Mouse (Mus musculus) neural tube, embryonic 11.5 days (tissue): ENCODE results near the gene Cd101. TPM values are rescaled to one million over a fixed set of nuclear protein-coding genes. Genes with fewer than 3 reads are reported as not detected.

Source experiments
- ATAC-seq: fragments of 200-750 bp; cut with Nextera tagmentation; 2 replicates; pipeline ENCODE4 v1.8.0; 2017; ENCODE audit warnings: moderate number of reproducible peaks, mild to moderate bottlenecking, moderate TSS enrichment, moderate library complexity; ENCODE audit not compliant: insufficient read depth, low FRiP score, low TSS enrichment
- DNase-seq: peaks from one replicate; pipeline ENCODE4 v3.0.0-alpha.2; 2015; ENCODE audit warnings: low spot score
- H3K27ac ChIP-seq: fragments of 300-500 bp; sonication (generic); 2 replicates; pipeline ENCODE4 v1.5.1; 2014; ENCODE audit warnings: low read depth, mild to moderate bottlenecking, low read length
- H3K27me3 ChIP-seq: fragments of 300-500 bp; sonication (generic); 2 replicates; pipeline ENCODE4 v1.6.1; 2014; ENCODE audit warnings: mild to moderate bottlenecking, low read length, mixed read lengths; ENCODE audit not compliant: control insufficient read depth, insufficient read depth
- H3K36me3 ChIP-seq: fragments of 300-500 bp; sonication (generic); 2 replicates; pipeline ENCODE4 v1.6.1; 2014; ENCODE audit warnings: mild to moderate bottlenecking, low read length, moderate library complexity, mixed read lengths; ENCODE audit not compliant: control insufficient read depth, insufficient read depth
- H3K4me1 ChIP-seq: fragments of 300-500 bp; sonication (generic); 2 replicates; pipeline ENCODE4 v1.6.1; 2014; ENCODE audit warnings: low read length, mixed read lengths; ENCODE audit not compliant: control insufficient read depth, insufficient read depth
- H3K4me2 ChIP-seq: fragments of 300-500 bp; sonication (generic); 2 replicates; pipeline ENCODE4 v1.6.1; 2014; ENCODE audit warnings: low read depth, mild to moderate bottlenecking, moderate library complexity
- H3K4me3 ChIP-seq: fragments of 300-500 bp; sonication (generic); 2 replicates; pipeline ENCODE4 v1.5.1; 2014; ENCODE audit warnings: low read depth, low read length
- H3K9ac ChIP-seq: fragments of 300-500 bp; sonication (generic); 2 replicates; pipeline ENCODE4 v1.6.1; 2014; ENCODE audit warnings: mild to moderate bottlenecking, low read length
- H3K9me3 ChIP-seq: fragments of 300-500 bp; sonication (generic); 2 replicates; pipeline ENCODE4 v1.6.1; 2016; ENCODE audit warnings: low read length; ENCODE audit not compliant: control insufficient read depth
- WGBS: fragments of 180-500 bp; shearing (Covaris S2); extraction: QIAGEN DNeasy Blood & Tissue Kit; methylation state at CpG from one replicate; pipeline ENCODE4 v1.1.7; 2014; 5-methylcytosine and 5-hydroxymethylcytosine counted together
- polyA plus RNA-seq: library from polyadenylated mRNA; unstranded; fragments of >200 nt; fragmentation: Nextera tagmentation; extraction: Ambion mirVana; gene quantifications from 2 replicates; pipeline ENCODE4 v1.2.1, GENCODE M21; 2014

The Cd101 gene
- 0.11 TPM in 1 of 2 replicates, not detected in the other for polyA plus RNA-seq

DNA sequence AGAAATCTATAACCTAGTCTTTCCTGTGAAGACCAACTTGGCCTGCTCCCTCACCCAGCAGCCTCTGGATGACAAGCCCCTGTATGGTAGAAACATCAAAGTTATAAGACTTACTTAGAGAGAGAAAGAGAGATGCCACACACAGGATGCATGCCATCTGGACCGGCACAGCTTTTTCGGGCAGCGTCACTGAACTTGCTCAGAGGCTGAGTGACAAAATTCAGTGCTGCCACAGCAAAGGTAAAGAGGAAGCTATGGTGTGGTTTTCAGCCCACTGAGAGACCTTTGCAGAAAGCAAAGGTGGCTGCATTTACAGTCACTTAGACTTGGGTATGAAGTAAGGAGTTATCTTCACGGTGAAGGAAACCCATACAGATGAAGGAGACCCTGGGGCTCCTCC is at the start of gene Cd101:
TSS of gene Cd101 (minus strand) at position 218 of the 400 bp plus-strand sequence.
- no peak within 1 kb of the TSS for H3K4me2 ChIP-seq
- no peak for ATAC-seq
- no peak within 1 kb of the TSS for H3K4me3 ChIP-seq
- no peaks in the 10 kb centered on the region for H3K36me3 ChIP-seq
- no peak within 1 kb of the TSS for H3K9ac ChIP-seq
- no peaks in the 10 kb centered on the region for H3K4me1 ChIP-seq
- 90% methylated on average over 4 of the region's 4 CpGs for WGBS
- no peak for DNase-seq
- H3K9me3 ChIP-seq, result no peaks in the 10 kb centered on the region
- no peak within 1 kb of the TSS for H3K27ac ChIP-seq
- no peaks in the 10 kb centered on the region for H3K27me3 ChIP-seq

DNA sequence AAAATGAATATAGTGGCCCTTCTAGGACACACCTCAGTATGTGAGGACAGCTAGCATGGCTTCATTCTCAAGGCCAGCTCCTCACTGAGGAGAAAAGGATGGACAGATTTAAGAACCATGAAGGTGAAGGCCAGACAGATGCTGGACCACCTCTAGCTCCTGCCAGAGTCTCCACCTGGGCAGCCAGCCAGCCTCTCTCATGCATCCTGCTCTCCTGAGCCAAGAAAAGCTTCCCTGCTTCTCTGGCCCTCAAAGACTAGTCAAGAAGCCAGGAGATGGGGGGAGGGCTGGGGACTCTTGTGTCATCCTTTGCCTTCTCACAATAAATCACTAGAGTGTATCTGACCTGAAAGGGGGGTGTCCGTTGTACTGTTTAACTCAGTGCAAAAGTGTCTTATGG is 49.0 kb upstream of the Cd101 start:
- no peaks in the 10 kb centered on the region for H3K27me3 ChIP-seq
- no peaks in the 10 kb centered on the region for H3K9me3 ChIP-seq
- DNase-seq, result no peak
- no peaks in the 10 kb centered on the region for H3K36me3 ChIP-seq
- H3K4me2 ChIP-seq, result no peak overlapping the region
- H3K27ac ChIP-seq, result no peak overlapping the region
- ATAC-seq, result no peak
- H3K4me3 ChIP-seq, result no peak overlapping the region
- no peaks in the 10 kb centered on the region for H3K4me1 ChIP-seq
- no peak overlapping the region for H3K9ac ChIP-seq
- WGBS, result 93% methylated on average over 1 of the region's 1 CpGs

DNA sequence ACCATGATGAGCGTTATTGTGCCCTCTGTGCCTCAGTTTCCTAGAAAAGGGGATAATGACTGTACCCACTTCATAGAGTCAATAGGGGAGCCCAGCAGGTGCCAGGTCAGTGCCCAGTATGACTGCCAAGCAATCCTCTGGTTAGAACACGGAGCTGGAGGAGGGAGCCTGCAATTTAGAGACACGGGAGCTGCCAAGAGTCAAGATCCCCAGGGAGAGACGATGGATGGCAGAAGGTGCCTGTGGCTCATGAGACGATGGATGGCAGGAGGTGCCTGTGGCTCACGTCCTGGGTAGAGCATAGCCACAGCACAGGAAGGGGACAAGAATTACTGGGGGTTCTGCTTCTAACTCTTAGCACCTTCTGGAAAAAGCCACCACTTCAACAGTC is 48.3 kb upstream of the Cd101 start:
- ATAC-seq (no peak), DNase-seq (no peak)
- Histone ChIP-seq H3K27me3 (no peaks in the 10 kb centered on the region), H3K4me2 (no peak overlapping the region), H3K4me3 (no peak overlapping the region), H3K9ac (no peak overlapping the region), H3K9me3 (no peaks in the 10 kb centered on the region), H3K27ac (no peak overlapping the region), H3K36me3 (no peaks in the 10 kb centered on the region), H3K4me1 (no peaks in the 10 kb centered on the region)
- 88% methylated on average over 6 of the region's 6 CpGs for WGBS

DNA sequence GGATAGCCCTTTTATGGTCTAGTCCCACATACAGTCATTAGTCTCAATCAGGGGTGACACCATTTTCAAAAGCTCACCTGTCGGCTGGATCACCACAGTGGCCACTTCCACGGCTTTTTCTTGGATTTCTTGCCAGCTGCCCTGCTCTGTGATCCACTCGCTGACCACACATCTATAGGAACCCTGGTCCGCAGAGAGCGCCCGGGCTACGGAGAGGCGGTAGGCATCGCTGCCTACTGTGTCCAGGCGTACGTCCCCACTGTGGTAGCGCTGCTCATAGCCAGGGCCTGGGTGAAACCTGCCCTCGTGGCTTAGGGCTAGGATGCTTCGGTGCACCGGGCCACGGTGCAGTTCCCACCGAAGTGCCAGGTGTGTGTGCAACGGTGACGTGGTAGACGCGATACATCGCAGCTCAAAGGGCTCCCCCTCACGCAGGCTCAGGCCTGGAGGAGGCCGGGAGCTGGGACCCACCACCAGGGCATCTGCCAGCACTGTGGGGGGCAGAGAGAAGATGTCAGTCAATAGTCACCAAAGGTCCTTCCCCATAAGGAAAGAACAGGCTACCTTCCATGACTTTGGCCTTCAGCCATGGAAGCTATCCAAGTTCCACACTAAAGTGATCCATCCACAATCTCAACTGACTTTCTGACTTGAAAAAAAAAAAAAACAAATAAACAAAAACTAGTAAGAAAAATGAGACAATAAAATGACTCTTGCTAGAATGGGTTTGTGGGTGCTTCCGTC is 47.8 kb upstream of the Cd101 start:
- 96% methylated on average over 25 of the region's 25 CpGs for WGBS
- ATAC-seq (no peak), DNase-seq (no peak)
- Histone ChIP-seq H3K9me3 (no peaks in the 10 kb centered on the region), H3K9ac (no peak overlapping the region), H3K4me2 (no peak overlapping the region), H3K36me3 (no peaks in the 10 kb centered on the region), H3K27ac (no peak overlapping the region), H3K4me1 (no peaks in the 10 kb centered on the region), H3K4me3 (no peak overlapping the region), H3K27me3 (no peaks in the 10 kb centered on the region)

DNA sequence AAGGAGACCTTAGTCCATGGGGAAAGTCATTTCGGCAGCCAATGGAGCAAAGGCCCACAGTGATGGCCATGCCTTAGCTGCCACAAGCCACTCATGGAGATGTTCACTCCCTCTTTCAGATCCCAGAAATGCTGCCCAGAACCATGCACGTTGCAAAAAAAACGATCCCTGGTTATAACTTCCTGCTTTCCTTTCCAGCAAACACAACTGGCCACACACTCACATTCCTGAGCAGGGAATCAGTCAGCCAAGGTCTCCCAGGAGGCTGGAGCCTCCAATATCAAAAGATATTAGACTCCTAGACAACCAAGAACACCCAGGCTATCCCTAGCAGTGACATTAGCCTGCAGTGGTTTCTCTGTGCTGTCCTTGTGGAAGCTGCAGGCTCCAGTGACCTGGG is 46.5 kb upstream of the Cd101 start:
- DNase-seq (no peak), ATAC-seq (no peak)
- H3K4me1 ChIP-seq, result no peaks in the 10 kb centered on the region; the same call in 1 of the 2 replicates
- H3K4me3 ChIP-seq, result no peak overlapping the region
- H3K27me3 ChIP-seq, result no peaks in the 10 kb centered on the region
- no peak overlapping the region for H3K4me2 ChIP-seq
- 85% methylated on average over 3 of the region's 3 CpGs for WGBS
- H3K27ac ChIP-seq, result no peak overlapping the region
- H3K9ac ChIP-seq, result no peak overlapping the region
- no peaks in the 10 kb centered on the region for H3K36me3 ChIP-seq
- H3K9me3 ChIP-seq, result no peaks in the 10 kb centered on the region

DNA sequence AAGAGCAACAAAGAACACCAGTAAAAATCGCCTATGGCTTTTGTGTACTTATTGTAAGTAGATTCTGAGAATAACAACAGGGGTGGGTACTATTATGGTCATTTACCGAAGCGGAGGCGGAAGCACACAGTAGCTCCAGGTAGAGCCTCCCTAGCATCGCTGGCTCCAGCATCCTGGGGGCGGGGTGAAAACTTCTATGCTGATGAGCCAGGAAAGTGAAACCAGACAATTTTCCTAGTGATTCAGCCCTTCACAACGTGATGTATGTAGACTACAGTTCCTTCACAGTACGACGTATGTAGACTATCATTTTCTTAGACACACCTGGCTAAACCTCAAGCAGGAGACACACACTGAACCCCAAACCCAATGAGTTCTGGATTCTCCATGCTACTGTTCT is 44.0 kb upstream of the Cd101 start:
- Histone ChIP-seq H3K27me3 (no peaks in the 10 kb centered on the region), H3K36me3 (no peaks in the 10 kb centered on the region), H3K27ac (no peak overlapping the region), H3K9ac (no peak overlapping the region), H3K9me3 (no peaks in the 10 kb centered on the region), H3K4me3 (no peak overlapping the region), H3K4me2 (no peak overlapping the region), H3K4me1 (no peaks in the 10 kb centered on the region; the same call in 1 of the 2 replicates)
- DNase-seq (no peak), ATAC-seq (no peak)
- WGBS, result 82% methylated on average over 9 of the region's 9 CpGs

DNA sequence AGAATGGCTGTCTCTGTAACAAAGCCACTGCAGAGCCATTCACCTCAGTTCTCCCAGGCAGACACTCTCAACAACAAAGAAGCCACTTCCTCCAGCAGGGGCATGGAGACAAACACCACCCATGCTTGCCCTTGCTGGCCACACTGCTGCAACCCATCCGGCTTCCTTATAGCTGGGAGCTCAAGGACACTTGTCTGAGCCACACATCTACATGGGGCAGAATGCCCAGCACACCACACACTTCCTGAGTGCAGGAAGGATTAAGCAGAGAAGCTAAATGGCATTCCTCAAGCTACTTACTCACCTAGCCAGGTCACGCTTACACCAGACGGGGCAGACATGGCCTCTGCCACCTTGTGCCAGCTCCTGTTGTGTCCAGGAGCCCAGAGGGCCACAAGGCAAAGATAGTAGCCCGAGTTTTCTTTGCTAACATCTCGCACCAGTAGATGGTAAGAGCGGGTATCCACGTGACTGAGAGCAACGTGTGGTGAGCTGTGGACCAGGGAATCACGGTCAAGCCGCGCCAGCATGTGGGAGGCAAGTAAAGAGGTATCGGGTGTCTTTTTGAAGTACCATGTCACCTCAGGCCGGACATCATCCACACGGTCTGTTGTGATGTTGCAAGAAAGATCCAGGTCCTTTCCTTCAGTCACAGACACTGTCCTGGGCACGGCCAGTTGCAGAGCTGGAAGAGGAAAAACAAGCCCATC is 43.3 kb upstream of the Cd101 start:
- WGBS, result 90% methylated on average over 15 of the region's 15 CpGs
- Histone ChIP-seq H3K27me3 (no peaks in the 10 kb centered on the region), H3K4me1 (no peaks in the 10 kb centered on the region; the same call in 1 of the 2 replicates), H3K9ac (no peak overlapping the region), H3K4me2 (no peak overlapping the region), H3K27ac (no peak overlapping the region), H3K4me3 (no peak overlapping the region), H3K9me3 (no peaks in the 10 kb centered on the region), H3K36me3 (no peaks in the 10 kb centered on the region)
- ATAC-seq (no peak), DNase-seq (no peak)

DNA sequence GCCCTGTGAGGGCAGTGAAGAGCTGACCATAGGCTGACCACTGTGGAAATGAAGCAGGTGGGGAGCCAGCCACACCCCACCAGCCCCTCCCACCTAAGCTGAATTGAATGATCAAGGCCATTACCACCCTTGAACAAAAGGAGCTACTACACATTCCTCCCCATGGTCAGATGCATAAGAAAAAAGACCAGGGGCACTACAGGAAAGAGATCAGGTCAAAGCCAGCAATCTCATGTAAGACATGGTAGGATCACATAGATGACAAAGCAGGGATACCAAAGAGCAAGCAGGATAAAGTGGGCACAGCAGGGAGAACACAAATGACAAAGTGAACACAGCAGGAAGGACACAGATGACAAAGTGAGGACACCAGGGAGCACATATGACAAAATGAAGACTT is 42.2 kb upstream of the Cd101 start:
- Histone ChIP-seq H3K9me3 (no peaks in the 10 kb centered on the region), H3K27ac (no peak overlapping the region), H3K9ac (no peak overlapping the region), H3K4me3 (no peak overlapping the region), H3K27me3 (no peaks in the 10 kb centered on the region), H3K4me1 (no peaks in the 10 kb centered on the region; the same call in 1 of the 2 replicates), H3K36me3 (no peaks in the 10 kb centered on the region), H3K4me2 (no peak overlapping the region)
- no peak for DNase-seq
- no peak for ATAC-seq

DNA sequence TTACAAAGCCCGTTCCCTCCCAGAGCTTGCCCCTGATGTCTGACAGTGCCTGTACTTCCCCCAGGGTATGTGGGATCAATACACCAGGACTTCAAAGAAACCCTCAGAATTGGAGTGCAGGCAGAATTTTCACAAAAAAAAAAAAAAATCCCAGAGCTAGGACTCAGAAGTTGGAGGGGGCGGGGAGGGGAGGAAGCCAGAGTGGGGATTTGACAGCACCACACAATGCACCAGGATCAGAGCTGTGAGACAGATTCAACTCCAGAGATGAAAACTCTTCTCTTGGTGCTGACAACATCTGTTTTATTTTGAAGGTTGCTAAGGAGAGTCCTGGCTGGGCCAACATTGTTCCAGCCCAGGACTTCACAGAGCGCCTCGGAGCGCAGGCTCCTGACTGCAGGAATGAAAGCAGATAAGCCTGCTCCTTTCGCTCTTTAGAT is 41.5 kb upstream of the Cd101 start:
- no peaks in the 10 kb centered on the region for H3K9me3 ChIP-seq
- no peak overlapping the region for H3K9ac ChIP-seq
- no peaks in the 10 kb centered on the region; the same call in 1 of the 2 replicates for H3K4me1 ChIP-seq
- H3K36me3 ChIP-seq, result no peaks in the 10 kb centered on the region
- H3K27me3 ChIP-seq, result no peaks in the 10 kb centered on the region
- 75% methylated on average over 6 of the region's 6 CpGs for WGBS
- no peak overlapping the region for H3K4me2 ChIP-seq
- DNase-seq (no peak), ATAC-seq (no peak)
- H3K4me3 ChIP-seq, result no peak overlapping the region
- H3K27ac ChIP-seq, result no peak overlapping the region
